Mouse (Mus musculus) ES-Bruce4 (cell line): ENCODE measurements around the gene Best1. TPM values are rescaled to one million over a fixed set of nuclear protein-coding genes. Genes with fewer than 3 reads are reported as not detected.

Experiments
- H3K27ac ChIP-seq: 2 replicates; pipeline ENCODE4 v1.5.1; 2012; ENCODE audit warnings: low read length, inconsistent platforms; ENCODE audit not compliant: insufficient read depth
- H3K27me3 ChIP-seq: 2 replicates; pipeline ENCODE4 v1.6.1; 2012; ENCODE audit warnings: mild to moderate bottlenecking, low read length, inconsistent platforms; ENCODE audit not compliant: control insufficient read depth, poor library complexity, insufficient read depth, severe bottlenecking
- H3K36me3 ChIP-seq: 2 replicates; pipeline ENCODE4 v1.6.1; 2012; ENCODE audit warnings: inconsistent platforms, mild to moderate bottlenecking, low read length, moderate library complexity; ENCODE audit not compliant: control insufficient read depth, poor library complexity, insufficient read depth, severe bottlenecking
- H3K4me1 ChIP-seq: one replicate; pipeline ENCODE4 v1.8.1; 2011; ENCODE audit warnings: low read length; ENCODE audit not compliant: control insufficient read depth, insufficient read depth
- H3K4me3 ChIP-seq: 2 replicates; pipeline ENCODE4 v1.5.1; 2011; ENCODE audit warnings: low read depth, mild to moderate bottlenecking, low read length
- H3K9ac ChIP-seq: 2 replicates; pipeline ENCODE4 v1.6.1; 2012; ENCODE audit warnings: low read depth, mild to moderate bottlenecking, inconsistent platforms; ENCODE audit not compliant: poor library complexity, severe bottlenecking
- H3K9me3 ChIP-seq: replicated peaks from 2 replicates; pipeline ENCODE4 v1.6.1; 2012; ENCODE audit warnings: mild to moderate bottlenecking, low read length, inconsistent platforms; ENCODE audit not compliant: control insufficient read depth, poor library complexity, insufficient read depth, severe bottlenecking
- CTCF ChIP-seq: IDR thresholded peaks from one replicate; pipeline ENCODE4 v1.8.1; 2011; ENCODE audit warnings: low read depth, low read length
- EP300 ChIP-seq: IDR thresholded peaks from 2 replicates; pipeline ENCODE4 v1.6.1; 2011; ENCODE audit warnings: low read depth, low read length; ENCODE audit not compliant: insufficient read depth
- POLR2A ChIP-seq: IDR thresholded peaks from one replicate; pipeline ENCODE4 v1.8.1; 2011; ENCODE audit warnings: low read length; ENCODE audit not compliant: insufficient read depth
- polyA plus RNA-seq: library from polyadenylated mRNA; stranded (reverse); fragments of >200 nt; gene quantifications from 2 replicates; pipeline ENCODE4 v1.2.4, GENCODE M21; 2011; ENCODE audit warnings: low read depth; ENCODE audit not compliant: missing spikeins, insufficient read depth, insufficient read length

Gene Best1
- polyA plus RNA-seq, 1 experiment: 1.4 TPM

DNA sequence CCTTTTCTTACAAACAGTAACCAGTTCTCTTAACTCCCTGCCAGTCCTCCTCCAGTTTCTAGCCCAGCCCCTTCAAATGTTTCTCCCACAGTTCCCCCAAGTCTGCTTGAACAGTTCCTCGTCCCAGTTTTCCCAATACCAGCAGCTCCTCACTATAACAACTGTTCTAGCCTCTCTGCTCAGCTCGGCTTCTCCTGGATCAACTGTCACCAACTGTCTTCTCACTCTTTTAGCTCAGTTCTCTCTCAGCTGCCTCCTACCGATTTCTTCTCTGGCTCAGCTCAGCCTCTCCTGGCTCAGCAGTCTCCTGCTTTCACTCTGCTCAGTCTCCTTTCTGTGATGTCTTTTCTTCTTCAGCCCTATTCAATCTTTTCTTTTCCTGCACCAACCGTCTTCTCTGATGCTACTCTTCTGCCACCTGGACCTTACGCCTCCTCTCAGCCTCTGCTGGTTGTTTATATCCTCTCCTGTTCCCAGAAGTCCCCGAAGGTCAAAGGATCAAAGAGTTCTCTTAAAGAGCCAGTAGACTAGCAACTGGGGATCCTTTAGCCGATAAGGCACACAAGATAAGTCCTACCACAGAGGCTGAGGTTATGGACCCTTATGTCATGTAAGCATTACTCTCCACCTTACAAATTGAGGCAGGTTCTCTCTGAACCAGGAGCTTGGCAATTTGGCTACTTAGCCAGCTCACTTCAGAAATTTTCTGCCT lies 37.1 kb downstream of the Best1 start:
- TF ChIP-seq POLR2A (no peak), CTCF (no peak), EP300 (no peak)

DNA sequence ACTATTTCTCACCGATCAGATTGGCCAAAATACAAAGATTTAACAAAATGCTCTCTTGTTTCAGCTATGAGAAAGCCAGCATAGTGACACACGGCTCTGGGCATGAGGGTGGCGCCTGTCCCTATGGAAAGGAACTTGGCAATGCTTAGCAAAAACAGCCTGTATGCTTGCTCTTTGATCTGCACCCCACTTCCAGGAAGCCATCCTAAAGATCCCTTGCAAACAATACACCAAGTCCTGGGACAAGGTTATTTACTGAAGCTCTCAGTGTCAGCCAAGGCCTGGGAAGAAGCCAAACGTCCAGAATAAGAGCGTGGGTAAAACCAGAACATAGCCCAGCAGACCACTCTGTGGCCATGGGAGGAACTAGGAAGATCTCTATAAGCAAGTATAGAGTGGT lies 40.7 kb downstream of the Best1 start:
- no peak overlapping the region for H3K4me3 ChIP-seq
- H3K36me3 ChIP-seq: no peaks in the 10 kb centered on the region
- H3K27ac ChIP-seq: no peak overlapping the region
- no peaks in the 10 kb centered on the region for H3K9me3 ChIP-seq
- H3K9ac ChIP-seq: no peak overlapping the region
- H3K27me3 ChIP-seq: no peaks in the 10 kb centered on the region
- no peaks in the 10 kb centered on the region for H3K4me1 ChIP-seq
- no peak for TF ChIP-seq EP300
- no peak for TF ChIP-seq CTCF
- TF ChIP-seq POLR2A: no peak

More for the DNA sequence above, 37.1 kb downstream of the Best1 start:
- Histone ChIP-seq H3K9me3 (no peaks in the 10 kb centered on the region), H3K4me3 (no peak overlapping the region), H3K36me3 (no peaks in the 10 kb centered on the region), H3K27me3 (no peaks in the 10 kb centered on the region), H3K4me1 (no peaks in the 10 kb centered on the region), H3K9ac (no peak overlapping the region), H3K27ac (no peak overlapping the region)

DNA sequence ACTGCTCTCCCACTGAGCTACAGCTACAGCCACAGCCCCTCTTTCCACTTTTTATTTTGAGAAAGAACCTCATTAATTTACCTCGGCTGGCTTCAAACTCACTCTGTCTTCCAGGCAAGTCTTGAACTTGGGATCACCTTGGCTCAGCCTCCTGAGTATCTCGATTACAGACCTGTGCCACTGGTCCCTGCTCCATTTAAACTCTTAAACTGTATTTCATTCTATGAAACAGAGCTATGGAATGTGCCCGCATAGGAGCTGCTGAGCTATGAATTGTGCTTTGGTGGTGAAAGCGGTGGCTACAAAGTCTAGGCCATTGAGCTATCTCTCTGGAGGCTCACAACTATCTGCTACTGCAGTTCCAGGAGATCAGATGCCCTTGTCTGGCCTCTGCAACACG lies 43.5 kb downstream of the Best1 start:
- Histone ChIP-seq H3K27me3 (no peaks in the 10 kb centered on the region), H3K27ac (no peak overlapping the region), H3K9ac (no peak overlapping the region), H3K36me3 (no peaks in the 10 kb centered on the region), H3K4me3 (no peak overlapping the region), H3K4me1 (no peaks in the 10 kb centered on the region), H3K9me3 (no peaks in the 10 kb centered on the region)
- TF ChIP-seq EP300 (no peak), POLR2A (no peak), CTCF (no peak)

DNA sequence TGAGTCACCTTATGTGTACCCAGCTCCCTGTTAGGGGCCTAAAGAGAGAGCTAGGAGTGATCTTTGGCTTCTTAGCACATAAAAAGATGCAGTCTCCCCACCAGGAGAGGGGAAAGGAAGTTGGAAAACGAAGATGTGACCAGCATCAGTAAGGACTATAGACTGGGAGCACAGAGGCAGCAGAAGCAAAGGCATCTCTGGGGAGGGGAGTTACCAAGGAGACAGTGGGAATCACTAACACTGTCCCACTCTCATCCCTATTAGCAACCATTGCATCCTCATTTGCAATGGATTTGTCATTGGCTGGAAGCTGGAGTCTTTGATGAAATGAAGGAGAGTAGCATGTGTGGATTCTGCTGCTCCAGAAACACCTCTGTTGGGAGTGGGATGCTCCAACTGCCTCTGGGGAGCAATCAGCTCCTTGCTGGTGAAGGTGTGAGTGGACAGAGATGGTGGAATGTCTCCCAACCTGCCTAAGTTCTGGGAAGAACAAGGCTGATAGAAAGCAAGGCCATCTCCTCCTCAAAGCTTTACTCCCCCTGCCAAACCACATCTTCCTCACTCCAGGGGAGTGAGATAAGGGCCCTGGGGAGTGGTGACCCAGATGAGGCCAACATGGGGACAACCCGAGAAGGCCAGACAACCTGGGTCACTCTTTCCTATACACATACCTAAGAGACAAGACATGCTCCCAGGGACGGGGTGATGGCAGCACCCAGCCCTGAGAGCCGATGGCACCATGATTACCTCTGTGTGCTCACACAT lies 44.6 kb downstream of the Best1 start:
- Histone ChIP-seq H3K4me3 (no peak overlapping the region), H3K9me3 (no peaks in the 10 kb centered on the region), H3K4me1 (no peaks in the 10 kb centered on the region), H3K27ac (no peak overlapping the region), H3K27me3 (no peaks in the 10 kb centered on the region), H3K9ac (no peak overlapping the region), H3K36me3 (no peaks in the 10 kb centered on the region)
- TF ChIP-seq POLR2A (no peak), EP300 (no peak), CTCF (no peak)

DNA sequence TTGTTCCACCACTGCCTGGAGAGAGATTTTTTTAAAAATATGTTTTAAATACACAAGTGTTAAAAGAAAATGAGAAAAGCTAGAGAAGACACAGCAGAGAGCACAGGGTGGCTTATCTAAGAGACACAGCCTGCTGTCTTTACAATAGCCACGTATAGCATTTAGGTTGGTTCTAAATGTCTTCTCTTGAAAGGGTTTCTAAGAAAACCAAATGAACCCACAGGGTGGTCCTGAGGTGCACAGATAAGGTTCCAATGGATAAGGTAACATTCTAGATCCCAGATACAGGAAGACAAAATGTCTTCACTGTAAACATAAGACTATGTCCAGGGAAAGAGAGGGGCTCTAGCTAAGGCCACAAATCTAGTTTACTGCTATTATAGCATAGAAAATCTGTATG lies 46.0 kb downstream of the Best1 start:
- Histone ChIP-seq H3K9me3 (no peaks in the 10 kb centered on the region; the same call in 1 of the 2 replicates), H3K4me3 (no peak overlapping the region), H3K9ac (no peak overlapping the region), H3K36me3 (no peaks in the 10 kb centered on the region), H3K4me1 (no peaks in the 10 kb centered on the region), H3K27ac (no peak overlapping the region), H3K27me3 (no peaks in the 10 kb centered on the region)
- TF ChIP-seq POLR2A (no peak), CTCF (no peak), EP300 (no peak)

DNA sequence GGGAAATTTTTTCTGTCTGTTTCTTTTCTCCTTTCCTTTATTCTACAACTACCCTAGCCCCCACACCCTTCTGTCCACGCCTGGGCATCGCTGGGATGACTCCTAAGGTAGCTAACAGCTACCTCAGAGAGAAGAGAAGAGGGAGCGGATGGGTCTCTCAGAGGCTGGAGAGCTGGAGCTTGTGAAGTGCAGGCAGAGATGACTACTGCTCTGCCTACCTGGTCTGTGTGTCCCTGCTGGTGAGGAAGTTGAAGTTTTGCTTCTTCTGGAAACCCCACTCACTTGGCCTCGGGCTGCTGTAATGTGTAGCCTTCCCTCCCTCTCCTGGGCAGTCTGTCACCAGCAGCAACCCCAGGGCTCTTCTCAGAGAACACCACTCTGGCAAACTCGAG lies 46.6 kb downstream of the Best1 start:
- no peak for TF ChIP-seq POLR2A
- no peak for TF ChIP-seq CTCF
- no peak for TF ChIP-seq EP300
- no peak overlapping the region for H3K9ac ChIP-seq
- H3K27me3 ChIP-seq: no peaks in the 10 kb centered on the region
- H3K36me3 ChIP-seq: no peaks in the 10 kb centered on the region
- H3K27ac ChIP-seq: no peak overlapping the region
- H3K4me1 ChIP-seq: no peaks in the 10 kb centered on the region
- H3K4me3 ChIP-seq: no peak overlapping the region
- no peaks in the 10 kb centered on the region; the same call in 1 of the 2 replicates for H3K9me3 ChIP-seq
